Mouse (Mus musculus): ENCODE data around the gene Mrpl4.
"Not testable (repeated sequence)": the region's sequence is repeated elsewhere in the genome, so short reads cannot be mapped to it uniquely, and the experiment has no call there.

Mrpl4 gene

GRCm38 (mm10) chr9:21043563-21043962 lies 41.0 kb downstream of the Mrpl4 start:
- no peak for DNase-seq

- DNase-seq: not testable (repeated sequence)
Measured at GRCm38 (mm10) chr9:21044785-21045184, 42.2 kb downstream of the Mrpl4 start.

- DNase-seq: no peak
Measured at GRCm38 (mm10) chr9:21045235-21045634, 42.7 kb downstream of the Mrpl4 start.

GRCm38 (mm10) chr9:21051578-21051977 lies 49.0 kb downstream of the Mrpl4 start:
- no peak for DNase-seq
